Mouse (Mus musculus): ENCODE measurements around the gene Chsy1.

Chsy1 gene

DNA sequence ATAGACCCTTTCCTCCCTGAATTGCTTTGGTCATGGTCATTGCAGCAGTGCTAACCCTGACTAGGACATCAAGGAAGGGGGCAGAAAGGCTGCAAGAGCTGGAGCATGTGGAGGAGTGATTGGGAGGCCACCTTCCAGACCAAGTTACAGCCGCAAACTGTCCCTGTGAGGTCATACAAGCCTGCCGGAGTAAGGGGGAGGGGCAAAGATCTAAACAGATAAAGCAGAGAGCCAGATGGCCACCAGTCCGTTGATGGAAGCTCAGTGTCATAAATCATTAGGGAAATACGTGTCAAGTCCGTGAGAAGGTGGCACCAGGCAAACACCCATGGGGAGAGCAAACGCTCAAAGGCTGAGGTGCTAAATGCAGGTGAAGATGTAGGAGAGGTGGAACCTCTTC lies 105.2 kb downstream of the Chsy1 start:
- no peak for DNase-seq (ENCODE audit: low spot score)

GRCm38 (mm10) chr7:66215911-66216310 lies 106.6 kb downstream of the Chsy1 start:
- DNase-seq (ENCODE audit: low spot score): no peak

DNA sequence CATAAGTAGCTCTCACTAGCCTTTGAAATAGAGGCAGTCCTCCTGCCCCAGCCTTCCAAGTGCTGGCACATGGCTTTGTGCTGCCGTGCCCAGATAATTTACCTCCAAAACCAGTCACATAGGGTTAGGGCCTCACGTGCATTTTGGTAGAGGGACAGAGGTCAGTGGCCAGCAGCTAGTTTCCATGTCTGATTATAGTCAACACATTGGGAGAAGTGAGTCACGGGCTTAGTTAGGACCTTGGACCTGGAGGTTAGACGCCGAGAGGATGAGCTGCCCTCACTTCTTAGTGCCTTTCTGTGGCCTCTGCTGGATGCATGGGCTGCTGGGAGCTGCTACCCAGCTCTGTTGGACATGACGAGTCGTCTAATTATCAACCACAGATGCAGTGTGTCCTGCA lies 107.7 kb downstream of the Chsy1 start:
- DNase-seq (ENCODE audit: low spot score): no peak

DNA sequence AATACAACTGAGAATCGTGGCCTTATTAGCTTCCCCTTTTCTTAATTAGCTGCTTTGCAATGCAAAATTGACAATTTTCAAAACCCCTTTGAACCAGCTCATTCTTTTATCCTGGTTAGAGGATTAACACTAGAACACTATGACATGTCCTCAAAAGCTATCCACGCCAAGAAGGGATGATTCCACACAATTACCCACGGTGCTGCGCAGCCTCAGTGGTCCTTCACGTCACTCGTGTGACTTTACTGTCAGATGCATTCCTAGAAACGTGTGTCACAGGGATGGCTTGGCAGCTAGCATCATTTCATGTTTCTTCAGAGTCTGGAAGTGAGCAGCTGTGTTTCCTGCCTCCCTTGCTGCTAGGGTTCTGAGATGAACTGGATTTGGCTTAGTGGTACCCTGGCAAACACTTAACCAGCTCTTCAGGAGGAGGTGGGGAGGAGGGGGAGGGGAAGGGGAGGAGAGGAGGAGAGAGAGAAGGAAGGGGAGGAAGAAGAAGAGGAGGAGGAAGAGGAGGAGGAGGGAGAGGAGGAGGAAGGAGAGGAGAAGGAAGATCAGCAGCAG lies 108.3 kb downstream of the Chsy1 start:
- no peak for DNase-seq (ENCODE audit: low spot score)

GRCm38 (mm10) chr7:66218193-66219014 lies 109.1 kb downstream of the Chsy1 start:
- no peak for DNase-seq (ENCODE audit: low spot score)

- no peak for DNase-seq (ENCODE audit: low spot score)
These were observed 109.9 kb downstream of the Chsy1 start for GRCm38 (mm10) chr7:66219028-66219793.

DNA sequence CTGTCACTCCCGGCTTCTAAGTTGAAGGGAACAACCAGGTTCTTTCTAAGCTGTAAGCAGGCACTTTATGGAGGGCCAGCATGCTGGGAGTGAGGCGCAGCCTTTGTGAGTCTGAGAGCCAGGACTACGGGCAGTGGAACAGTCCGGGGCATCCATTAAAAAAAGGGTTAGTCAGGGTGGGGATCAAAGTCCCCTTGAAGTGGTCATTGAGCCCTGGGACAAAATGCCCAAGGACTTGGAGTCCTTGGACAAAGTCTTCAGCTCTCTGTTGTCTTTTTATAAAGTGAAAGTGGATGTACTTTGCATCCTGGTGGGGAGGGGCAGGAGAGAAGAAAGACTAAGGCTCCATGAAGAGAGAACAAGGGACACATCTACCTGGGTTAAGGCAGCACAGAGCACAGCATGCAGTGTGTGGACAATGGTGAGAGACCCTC lies 110.5 kb downstream of the Chsy1 start:
- DNase-seq (ENCODE audit: low spot score): no peak

- DNase-seq (ENCODE audit: low spot score): no peak
These were observed 113.3 kb downstream of the Chsy1 start for GRCm38 (mm10) chr7:66222621-66223091.
